Mouse (Mus musculus) lung, postnatal 0 days (tissue): ENCODE results near the gene Hspa12a.

Source experiments
- CTCF ChIP-seq: IDR thresholded peaks from 2 replicates; pipeline ENCODE4 v1.5.1; 2016; ENCODE audit warnings: antibody characterized with exemption, mild to moderate bottlenecking
- EP300 ChIP-seq: IDR thresholded peaks from 2 replicates; pipeline ENCODE4 v1.6.1; 2016; ENCODE audit warnings: antibody characterized with exemption, mild to moderate bottlenecking, control low read depth

GRCm38 (mm10) chr19:58829575-58829974, 113.9 kb downstream of the Hspa12a start:
- TF ChIP-seq CTCF, result no peak
- TF ChIP-seq EP300, result no peak
